Mouse (Mus musculus) midbrain, embryonic 15.5 days (tissue): Measurements from ENCODE around the gene Setd1b. TPM values are rescaled to one million over a fixed set of nuclear protein-coding genes. Genes with fewer than 3 reads are reported as not detected.

ENCODE experiments used
- ATAC-seq: fragments of 200-750 bp; cut with Nextera tagmentation; replicated peaks from 2 replicates; pipeline ENCODE4 v1.8.0; 2017; ENCODE audit warnings: moderate TSS enrichment
- H3K27ac ChIP-seq: fragments of 300-500 bp; sonication (generic); 2 replicates; pipeline ENCODE4 v1.5.1; 2015; ENCODE audit warnings: mild to moderate bottlenecking, inconsistent platforms
- H3K27me3 ChIP-seq: fragments of 300-500 bp; sonication (generic); replicated peaks from 2 replicates; pipeline ENCODE4 v1.6.1; 2015; ENCODE audit warnings: inconsistent platforms
- H3K36me3 ChIP-seq: fragments of 300-500 bp; sonication (generic); replicated peaks from 2 replicates; pipeline ENCODE4 v1.6.1; 2015; ENCODE audit warnings: inconsistent platforms
- H3K4me1 ChIP-seq: fragments of 300-500 bp; sonication (generic); 2 replicates; pipeline ENCODE4 v1.6.1; 2015; ENCODE audit warnings: inconsistent platforms
- H3K4me2 ChIP-seq: fragments of 300-500 bp; sonication (generic); 2 replicates; pipeline ENCODE4 v1.6.1; 2015; ENCODE audit warnings: inconsistent platforms, mild to moderate bottlenecking, moderate library complexity
- H3K4me3 ChIP-seq: fragments of 300-500 bp; sonication (generic); 2 replicates; pipeline ENCODE4 v1.5.1; 2015; ENCODE audit warnings: mild to moderate bottlenecking, inconsistent platforms
- H3K9ac ChIP-seq: fragments of 300-500 bp; sonication (generic); 2 replicates; pipeline ENCODE4 v1.6.1; 2015; ENCODE audit warnings: mild to moderate bottlenecking, inconsistent platforms
- H3K9me3 ChIP-seq: fragments of 300-500 bp; sonication (generic); 2 replicates; pipeline ENCODE4 v1.6.1; 2016; ENCODE audit warnings: inconsistent platforms
- WGBS: fragments of 180-500 bp; shearing (Covaris S2); methylation state at CpG from one replicate; pipeline ENCODE4 v1.1.7; 2015; ENCODE audit warnings: mixed read lengths; 5-methylcytosine and 5-hydroxymethylcytosine counted together
- polyA plus RNA-seq: library from polyadenylated mRNA; unstranded; fragments of >200 nt; fragmentation: Nextera tagmentation; extraction: Ambion mirVana; gene quantifications from 2 replicates; pipeline ENCODE4 v1.2.1, GENCODE M21; 2015

Gene Setd1b
- polyA plus RNA-seq: 12.2 TPM in 2 replicates

GRCm38 (mm10) chr5:123142161-123143157 is at the start of gene Setd1b:
Gene Setd1b, plus strand, starts transcription at chr5:123142193.
- peak within 1 kb of the TSS; percentile 99 for H3K4me2 ChIP-seq
- peak; percentile 13; the same call in 1 of the 2 replicates for ATAC-seq
- H3K27ac ChIP-seq: peak within 1 kb of the TSS; percentile 100
- 0 out of 2 replicates have a peak, but pooled peaks cover under 1% of the 10 kb centered on the region for H3K36me3 ChIP-seq
- H3K4me1 ChIP-seq: peaks cover 39% of the 10 kb centered on the region
- peak within 1 kb of the TSS; percentile 94 for H3K4me3 ChIP-seq
- peak within 1 kb of the TSS; percentile 99 for H3K9ac ChIP-seq
- H3K27me3 ChIP-seq: no peaks in the 10 kb centered on the region
- WGBS: under 1% methylated on average over 83 of the region's 103 CpGs
- no peaks in the 10 kb centered on the region for H3K9me3 ChIP-seq

- Histone ChIP-seq H3K27ac (no peak overlapping the region), H3K4me3 (no peak overlapping the region), H3K27me3 (no peaks in the 10 kb centered on the region), H3K9ac (no peak overlapping the region), H3K4me1 (no peaks in the 10 kb centered on the region), H3K36me3 (no peaks in the 10 kb centered on the region), H3K9me3 (no peaks in the 10 kb centered on the region), H3K4me2 (no peak overlapping the region)
- 66% methylated on average over 14 of the region's 14 CpGs for WGBS
- no peak for ATAC-seq
These were observed 48.8 kb upstream of the Setd1b start for GRCm38 (mm10) chr5:123093077-123093633.

- no peak overlapping the region for H3K4me2 ChIP-seq
- no peaks in the 10 kb centered on the region for H3K27me3 ChIP-seq
- WGBS: 80% methylated on average over 25 of the region's 25 CpGs
- H3K36me3 ChIP-seq: no peaks in the 10 kb centered on the region
- H3K9ac ChIP-seq: no peak overlapping the region
- H3K4me3 ChIP-seq: no peak overlapping the region
- no peaks in the 10 kb centered on the region for H3K9me3 ChIP-seq
- ATAC-seq: no peak
- no peaks in the 10 kb centered on the region for H3K4me1 ChIP-seq
- H3K27ac ChIP-seq: no peak overlapping the region
These were observed 47.6 kb upstream of the Setd1b start for GRCm38 (mm10) chr5:123094238-123094991.

- Histone ChIP-seq H3K27ac (no peak overlapping the region), H3K9ac (no peak overlapping the region), H3K4me2 (no peak overlapping the region), H3K9me3 (no peaks in the 10 kb centered on the region), H3K4me1 (no peaks in the 10 kb centered on the region), H3K27me3 (no peaks in the 10 kb centered on the region), H3K4me3 (no peak overlapping the region), H3K36me3 (peaks cover 4% of the 10 kb centered on the region; the same call in 1 of the 2 replicates)
- WGBS: 86% methylated on average over 8 of the region's 8 CpGs
- ATAC-seq: no peak
These were observed 45.7 kb upstream of the Setd1b start for GRCm38 (mm10) chr5:123096299-123096698.

- no peaks in the 10 kb centered on the region for H3K27me3 ChIP-seq
- H3K4me2 ChIP-seq: no peak overlapping the region
- no peak overlapping the region for H3K9ac ChIP-seq
- H3K9me3 ChIP-seq: no peaks in the 10 kb centered on the region
- 75% methylated on average over 2 of the region's 2 CpGs for WGBS
- no peaks in the 10 kb centered on the region for H3K4me1 ChIP-seq
- H3K27ac ChIP-seq: no peak overlapping the region
- peaks cover 4% of the 10 kb centered on the region; the same call in 1 of the 2 replicates for H3K36me3 ChIP-seq
- no peak overlapping the region for H3K4me3 ChIP-seq
- no peak for ATAC-seq
These were observed 43.5 kb upstream of the Setd1b start for GRCm38 (mm10) chr5:123098487-123098886.

GRCm38 (mm10) chr5:123102376-123102775 is 39.6 kb upstream of the Setd1b start:
- Histone ChIP-seq H3K4me3 (no peak overlapping the region), H3K27ac (no peak overlapping the region), H3K36me3 (peaks cover 4% of the 10 kb centered on the region; the same call in 1 of the 2 replicates), H3K4me2 (no peak overlapping the region), H3K9ac (no peak overlapping the region), H3K27me3 (no peaks in the 10 kb centered on the region), H3K4me1 (no peaks in the 10 kb centered on the region), H3K9me3 (no peaks in the 10 kb centered on the region)
- 83% methylated on average over 7 of the region's 7 CpGs for WGBS
- ATAC-seq: no peak

GRCm38 (mm10) chr5:123103556-123103955 is 38.4 kb upstream of the Setd1b start:
- no peaks in the 10 kb centered on the region for H3K9me3 ChIP-seq
- H3K27me3 ChIP-seq: no peaks in the 10 kb centered on the region
- H3K9ac ChIP-seq: no peak overlapping the region
- no peak overlapping the region for H3K4me3 ChIP-seq
- peaks cover 4% of the 10 kb centered on the region; the same call in 1 of the 2 replicates for H3K36me3 ChIP-seq
- H3K4me1 ChIP-seq: no peaks in the 10 kb centered on the region
- no peak for ATAC-seq
- H3K27ac ChIP-seq: no peak overlapping the region
- WGBS: 86% methylated on average over 8 of the region's 8 CpGs
- no peak overlapping the region for H3K4me2 ChIP-seq

GRCm38 (mm10) chr5:123104769-123105168 is 37.2 kb upstream of the Setd1b start:
- Histone ChIP-seq H3K4me2 (no peak overlapping the region), H3K9ac (no peak overlapping the region), H3K27me3 (no peaks in the 10 kb centered on the region), H3K9me3 (no peaks in the 10 kb centered on the region), H3K36me3 (peaks cover 2% of the 10 kb centered on the region; the same call in 1 of the 2 replicates), H3K4me3 (no peak overlapping the region), H3K4me1 (peaks cover 10% of the 10 kb centered on the region), H3K27ac (no peak overlapping the region)
- 82% methylated on average over 6 of the region's 6 CpGs for WGBS
- ATAC-seq: no peak

GRCm38 (mm10) chr5:123109452-123110203 is 32.4 kb upstream of the Setd1b start:
- ATAC-seq: peak; percentile 65; the same call in 1 of the 2 replicates
- Histone ChIP-seq H3K4me3 (peak overlapping the region; percentile 3; the same call in 1 of the 2 replicates), H3K4me1 (peaks cover 21% of the 10 kb centered on the region), H3K36me3 (no peaks in the 10 kb centered on the region), H3K4me2 (peak overlapping the region; percentile 29), H3K27me3 (no peaks in the 10 kb centered on the region), H3K9ac (no peak overlapping the region), H3K9me3 (no peaks in the 10 kb centered on the region), H3K27ac (peak overlapping the region; percentile 70)
- WGBS: 25% methylated on average over 13 of the region's 13 CpGs

GRCm38 (mm10) chr5:123110296-123110721 is 31.7 kb upstream of the Setd1b start:
- H3K9ac ChIP-seq: no peak overlapping the region
- ATAC-seq: no peak
- H3K4me3 ChIP-seq: no peak overlapping the region
- peak overlapping the region; percentile 29; the same call in 1 of the 2 replicates for H3K4me2 ChIP-seq
- no peaks in the 10 kb centered on the region for H3K27me3 ChIP-seq
- peak overlapping the region; percentile 70 for H3K27ac ChIP-seq
- 30% methylated on average over 13 of the region's 13 CpGs for WGBS
- no peaks in the 10 kb centered on the region for H3K36me3 ChIP-seq
- H3K4me1 ChIP-seq: peaks cover 21% of the 10 kb centered on the region
- H3K9me3 ChIP-seq: no peaks in the 10 kb centered on the region

GRCm38 (mm10) chr5:123114109-123114508 is 27.9 kb upstream of the Setd1b start:
- Histone ChIP-seq H3K9ac (no peak overlapping the region), H3K27ac (no peak overlapping the region), H3K27me3 (no peaks in the 10 kb centered on the region), H3K4me2 (no peak overlapping the region), H3K36me3 (no peaks in the 10 kb centered on the region), H3K4me1 (peaks cover 18% of the 10 kb centered on the region), H3K4me3 (no peak overlapping the region), H3K9me3 (no peaks in the 10 kb centered on the region)
- ATAC-seq: no peak
- WGBS: 74% methylated on average over 11 of the region's 11 CpGs
